In the genomic region with DNA sequence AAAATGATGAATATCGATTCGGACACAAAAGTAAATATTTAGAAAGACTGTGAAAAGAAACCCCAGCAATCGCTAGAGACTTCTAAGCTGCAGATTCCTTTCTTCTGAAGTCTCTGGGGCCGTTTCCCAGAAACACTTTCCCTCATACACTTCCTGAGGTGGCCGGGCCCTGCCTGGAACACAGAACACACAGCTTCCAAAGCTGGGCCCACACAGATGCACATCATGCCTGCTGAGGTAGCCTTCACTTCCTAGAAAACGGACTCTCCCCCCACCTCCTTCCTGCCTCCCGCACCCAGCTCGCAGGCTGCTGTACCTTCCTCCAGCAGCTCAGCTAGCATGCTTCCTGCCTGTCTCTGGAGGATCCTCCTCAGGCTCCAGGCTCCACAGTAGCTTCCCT, we compare ENCODE assay signal across 9 mouse cellular contexts. TPM values are rescaled to one million over a fixed set of nuclear protein-coding genes. Genes with fewer than 3 reads are reported as not detected.
DNase-seq lines count a peak whose midpoint lies in the region; ATAC-seq and TF ChIP-seq lines count a peak whose summit lies in the region.
"Had no signal": no experiment of that assay in that cellular context is flagged by ENCODE, and none has a peak within 500 bp of the region (broad histone marks: within the 10 kb centered on the region; RNA-seq: fewer than 3 reads in every experiment).

No protein-coding gene starts in this region.

- no peaks in the 10 kb centered on the region for H3K9me3 ChIP-seq in kidney, embryonic 14.5 days (ENCODE audit: control insufficient read depth, low read length)
- H3K9me3 ChIP-seq in embryonic facial prominence, embryonic 13.5 days = no peaks in the 10 kb centered on the region
- no peaks in the 10 kb centered on the region for H3K9me3 ChIP-seq in kidney, postnatal 0 days (replicated peaks; ENCODE audit: low read length)

- ATAC-seq in kidney, embryonic 14.5 days (ENCODE audit: low FRiP score, low TSS enrichment) = no peak
- no peak for ATAC-seq in embryonic facial prominence, embryonic 13.5 days (ENCODE audit: insufficient number of reproducible peaks, insufficient read depth, low FRiP score, low TSS enrichment, low read depth)
- ATAC-seq in kidney, postnatal 0 days (replicated peaks; ENCODE audit: low FRiP score, low read depth) = no peak
- 0 out of 2 replicates have a peak, but pooled peaks have one; percentile 8 for ATAC-seq in megakaryocyte progenitor cell, adult 5-6 weeks (replicated peaks; ENCODE audit: poor library complexity)
- ATAC-seq in erythroid progenitor cell, adult 5-6 weeks (replicated peaks; ENCODE audit: low FRiP score, poor library complexity, severe bottlenecking) = no peak
- ATAC-seq: forebrain, postnatal 0 days had no signal

- H3K36me3 ChIP-seq in kidney, embryonic 14.5 days (ENCODE audit: control insufficient read depth, insufficient read depth, low read length) = no peaks in the 10 kb centered on the region
- H3K36me3 ChIP-seq in embryonic facial prominence, embryonic 13.5 days = no peaks in the 10 kb centered on the region
- no peaks in the 10 kb centered on the region for H3K36me3 ChIP-seq in kidney, postnatal 0 days (ENCODE audit: insufficient read depth, low read length)

- TF ChIP-seq CTCF in kidney, postnatal 0 days (IDR thresholded peaks at IDR 0.05; ENCODE audit: low read depth) = no peak

- no peak for DNase-seq in kidney, adult 9 months
- DNase-seq in kidney, postnatal 0 days (ENCODE audit: low spot score) = peak; percentile 53
- no peak for DNase-seq in adipocyte (ENCODE audit: low spot score)
- DNase-seq in adrenal gland, postnatal 4 days (ENCODE audit: low spot score in 2 of 2) = no peak
- DNase-seq: forebrain, postnatal 0 days had no signal

- H3K4me3 ChIP-seq in kidney, embryonic 14.5 days (ENCODE audit: low read length) = no peak overlapping the region
- no peak overlapping the region for H3K4me3 ChIP-seq in embryonic facial prominence, embryonic 13.5 days
- no peak overlapping the region for H3K4me3 ChIP-seq in kidney, postnatal 0 days (replicated peaks; ENCODE audit: low read depth, low read length)

- WGBS in kidney, embryonic 14.5 days = 41% methylated on average over 8 of the region's 8 CpGs
- WGBS in embryonic facial prominence, embryonic 13.5 days = 35% methylated on average over 8 of the region's 8 CpGs
- 35% methylated on average over 8 of the region's 8 CpGs for WGBS in kidney, postnatal 0 days

- H3K27ac ChIP-seq in kidney, embryonic 14.5 days (ENCODE audit: low read depth, low read length) = peak overlapping the region; percentile 74; the same call in 1 of the 2 replicates
- peak overlapping the region; percentile 90 for H3K27ac ChIP-seq in embryonic facial prominence, embryonic 13.5 days
- H3K27ac ChIP-seq in kidney, postnatal 0 days = peak overlapping the region; percentile 72

- no peak overlapping the region for H3K9ac ChIP-seq in kidney, embryonic 14.5 days (ENCODE audit: low read depth, low read length)
- H3K9ac ChIP-seq in embryonic facial prominence, embryonic 13.5 days = no peak overlapping the region
- H3K9ac ChIP-seq in kidney, postnatal 0 days (ENCODE audit: low read depth, low read length) = peak overlapping the region; percentile 43; the same call in 1 of the 2 replicates
- H3K9ac ChIP-seq: forebrain, postnatal 0 days had no signal

- H3K27me3 ChIP-seq in kidney, embryonic 14.5 days (ENCODE audit: control insufficient read depth, insufficient read depth, low read length) = no peaks in the 10 kb centered on the region
- H3K27me3 ChIP-seq in embryonic facial prominence, embryonic 13.5 days = no peaks in the 10 kb centered on the region
- H3K27me3 ChIP-seq in kidney, postnatal 0 days (ENCODE audit: insufficient read depth, low read length) = no peaks in the 10 kb centered on the region

- H3K4me1 ChIP-seq in kidney, embryonic 14.5 days (ENCODE audit: control insufficient read depth, insufficient read depth, low read length) = peaks cover 32% of the 10 kb centered on the region
- peaks cover 34% of the 10 kb centered on the region for H3K4me1 ChIP-seq in embryonic facial prominence, embryonic 13.5 days
- H3K4me1 ChIP-seq in kidney, postnatal 0 days (replicated peaks; ENCODE audit: insufficient read depth, low read length) = peaks cover 18% of the 10 kb centered on the region; the same call in 1 of the 2 replicates

- H3K4me2 ChIP-seq in kidney, embryonic 14.5 days (replicated peaks; ENCODE audit: low read depth, low read length) = no peak overlapping the region
- H3K4me2 ChIP-seq in embryonic facial prominence, embryonic 13.5 days = no peak overlapping the region
- H3K4me2 ChIP-seq in kidney, postnatal 0 days (ENCODE audit: low read length) = no peak overlapping the region

RNA-seq across cellular contexts. Expression of gene Tgm2, which starts 36.7 kb away (rescaled TPM):
- 15.3 and 17.3 TPM in 2 replicates for polyA plus RNA-seq in kidney, embryonic 14.5 days (2014; fragmentation: Nextera tagmentation; extraction: Ambion mirVana)
- polyA plus RNA-seq in embryonic facial prominence, embryonic 13.5 days (2015; fragmentation: Nextera tagmentation; extraction: Ambion mirVana) = 10.9 and 16.4 TPM in 2 replicates
- 26.9 and 31.7 TPM in 2 replicates for polyA plus RNA-seq in kidney, postnatal 0 days (2015; fragmentation: Nextera tagmentation; extraction: Ambion mirVana)
- 0.07 and 0.39 TPM in 2 replicates for total RNA-seq in megakaryocyte progenitor cell, adult 5-6 weeks (2015)
- 0.58 and 1.5 TPM in 2 replicates for total RNA-seq in megakaryocyte progenitor cell, adult 5-6 weeks (2017)
- total RNA-seq in erythroid progenitor cell, adult 5-6 weeks (2015; ENCODE audit: low replicate concordance) = 16.3 and 27.4 TPM in 2 replicates
- total RNA-seq in erythroid progenitor cell, adult 5-6 weeks (2017; ENCODE audit: low replicate concordance) = 23.0 and 33.9 TPM in 2 replicates
- total RNA-seq in adrenal gland, postnatal 4 days (2021) = 10 to 100 TPM; 58.1 to 65.3 TPM

Comparison
In these comparisons a context has a peak if more than half of its experiments do, and no peak if none do; other contexts are left out.
1. RNA of gene Tgm2, which starts 36.7 kb away (total RNA-seq): 58.1 to 65.3 TPM in adrenal gland, postnatal 4 days and 16.3 to 33.9 TPM in erythroid progenitor cell, adult 5-6 weeks; 0.07 to 1.5 TPM in megakaryocyte progenitor cell, adult 5-6 weeks; every median in the first group is over 4 times any median in the second.
2. Peak in every context shown above with its lines, with median percentiles within 50 percentile points of each other: H3K27ac ChIP-seq.